Mouse (Mus musculus) liver, embryonic 15.5 days (tissue): ENCODE results near the gene Fibp. TPM values are rescaled to one million over a fixed set of nuclear protein-coding genes. Genes with fewer than 3 reads are reported as not detected.
"Not testable (repeated sequence)": the region's sequence is repeated elsewhere in the genome, so short reads cannot be mapped to it uniquely, and the experiment has no call there.

Experiments
- ATAC-seq: fragments of 200-750 bp; cut with Nextera tagmentation; 2 replicates; pipeline ENCODE4 v1.8.0; 2017; ENCODE audit warnings: moderate number of reproducible peaks, mild to moderate bottlenecking, moderate library complexity; ENCODE audit not compliant: insufficient read depth
- H3K27ac ChIP-seq: fragments of 300-500 bp; sonication (generic); replicated peaks from 2 replicates; pipeline ENCODE4 v1.5.1; 2015; ENCODE audit warnings: mild to moderate bottlenecking, inconsistent platforms
- H3K27me3 ChIP-seq: fragments of 300-500 bp; sonication (generic); 2 replicates; pipeline ENCODE4 v1.6.1; 2015; ENCODE audit warnings: mild to moderate bottlenecking, inconsistent platforms
- H3K36me3 ChIP-seq: fragments of 300-500 bp; sonication (generic); replicated peaks from 2 replicates; pipeline ENCODE4 v1.6.1; 2015; ENCODE audit warnings: moderate library complexity, mild to moderate bottlenecking, inconsistent platforms
- H3K4me1 ChIP-seq: fragments of 300-500 bp; sonication (generic); replicated peaks from 2 replicates; pipeline ENCODE4 v1.6.1; 2015; ENCODE audit warnings: inconsistent platforms
- H3K4me2 ChIP-seq: fragments of 300-500 bp; sonication (generic); 2 replicates; pipeline ENCODE4 v1.6.1; 2015; ENCODE audit warnings: moderate library complexity, mild to moderate bottlenecking, inconsistent platforms
- H3K4me3 ChIP-seq: fragments of 300-500 bp; sonication (generic); replicated peaks from 2 replicates; pipeline ENCODE4 v1.5.1; 2015; ENCODE audit warnings: mild to moderate bottlenecking, inconsistent platforms
- H3K9ac ChIP-seq: fragments of 300-500 bp; sonication (generic); 2 replicates; pipeline ENCODE4 v1.6.1; 2015; ENCODE audit warnings: moderate library complexity, mild to moderate bottlenecking, inconsistent platforms
- H3K9me3 ChIP-seq: fragments of 300-500 bp; sonication (generic); replicated peaks from 2 replicates; pipeline ENCODE4 v1.6.1; 2016; ENCODE audit warnings: inconsistent platforms
- WGBS: fragments of 180-500 bp; shearing (Covaris S2); methylation state at CpG from one replicate; pipeline ENCODE4 v1.1.7; 2015; ENCODE audit warnings: mixed read lengths; ENCODE audit not compliant: insufficient replicate concordance; 5-methylcytosine and 5-hydroxymethylcytosine counted together
- polyA plus RNA-seq: library from polyadenylated mRNA; unstranded; fragments of >200 nt; fragmentation: Nextera tagmentation; extraction: Ambion mirVana; gene quantifications from 2 replicates; pipeline ENCODE4 v1.2.1, GENCODE M21; 2015

Gene Fibp
- polyA plus RNA-seq, 1 experiment from 2014 or later: 25.3 TPM

GRCm38 (mm10) chr19:5481398-5481797 lies 21.0 kb downstream of the Fibp start:
- peaks cover 9% of the 10 kb centered on the region for H3K4me1 ChIP-seq

GRCm38 (mm10) chr19:5483386-5484359 lies 23.3 kb downstream of the Fibp start:
- Histone ChIP-seq H3K36me3 (peaks cover 33% of the 10 kb centered on the region), H3K4me3 (no peak overlapping the region), H3K9ac (no peak overlapping the region), H3K27me3 (no peaks in the 10 kb centered on the region), H3K4me2 (no peak overlapping the region), H3K27ac (no peak overlapping the region), H3K9me3 (no peaks in the 10 kb centered on the region), H3K4me1 (peaks cover 31% of the 10 kb centered on the region)
- ATAC-seq: no peak
- 80% methylated on average over 19 of the region's 19 CpGs for WGBS

More at GRCm38 (mm10) chr19:5481398-5481797, 21.0 kb downstream of the Fibp start:
- Histone ChIP-seq H3K36me3 (peaks cover 33% of the 10 kb centered on the region), H3K4me3 (no peak overlapping the region), H3K9ac (no peak overlapping the region), H3K27me3 (0 out of 2 replicates have a peak, but pooled peaks cover 7% of the 10 kb centered on the region), H3K4me2 (no peak overlapping the region), H3K9me3 (no peaks in the 10 kb centered on the region), H3K27ac (no peak overlapping the region)
- WGBS: 82% methylated on average over 10 of the region's 10 CpGs
- no peak for ATAC-seq

- Histone ChIP-seq H3K36me3 (peaks cover 33% of the 10 kb centered on the region), H3K4me1 (peaks cover 39% of the 10 kb centered on the region), H3K9me3 (no peaks in the 10 kb centered on the region), H3K27ac (no peak overlapping the region), H3K27me3 (no peaks in the 10 kb centered on the region), H3K9ac (no peak overlapping the region), H3K4me2 (no peak overlapping the region), H3K4me3 (no peak overlapping the region)
- 79% methylated on average over 5 of the region's 5 CpGs for WGBS
- no peak for ATAC-seq
These were observed 24.1 kb downstream of the Fibp start for GRCm38 (mm10) chr19:5484496-5484895.

GRCm38 (mm10) chr19:5485371-5485770 lies 25.0 kb downstream of the Fibp start:
- no peaks in the 10 kb centered on the region for H3K27me3 ChIP-seq
- peaks cover 33% of the 10 kb centered on the region for H3K36me3 ChIP-seq
- H3K4me1 ChIP-seq: peaks cover 46% of the 10 kb centered on the region
- no peak for ATAC-seq
- no peak overlapping the region for H3K4me2 ChIP-seq
- no peak overlapping the region for H3K4me3 ChIP-seq
- no peak overlapping the region for H3K9ac ChIP-seq
- H3K9me3 ChIP-seq: no peaks in the 10 kb centered on the region
- 89% methylated on average over 8 of the region's 8 CpGs for WGBS
- H3K27ac ChIP-seq: no peak overlapping the region

GRCm38 (mm10) chr19:5485821-5486220 lies 25.4 kb downstream of the Fibp start:
- WGBS: 79% methylated on average over 7 of the region's 7 CpGs
- peaks cover 33% of the 10 kb centered on the region for H3K36me3 ChIP-seq
- no peak overlapping the region for H3K9ac ChIP-seq
- no peak overlapping the region for H3K4me3 ChIP-seq
- no peak for ATAC-seq
- H3K4me2 ChIP-seq: no peak overlapping the region
- peaks cover 46% of the 10 kb centered on the region for H3K4me1 ChIP-seq
- H3K27ac ChIP-seq: no peak overlapping the region
- no peaks in the 10 kb centered on the region for H3K27me3 ChIP-seq
- no peaks in the 10 kb centered on the region for H3K9me3 ChIP-seq

- no peak overlapping the region for H3K4me2 ChIP-seq
These were observed 25.9 kb downstream of the Fibp start for GRCm38 (mm10) chr19:5486286-5486685.

GRCm38 (mm10) chr19:5486771-5487170 lies 26.4 kb downstream of the Fibp start:
- Histone ChIP-seq H3K9me3 (no peaks in the 10 kb centered on the region), H3K27ac (no peak overlapping the region; the same call in 1 of the 2 replicates), H3K9ac (peak overlapping the region; percentile 76; the same call in 1 of the 2 replicates), H3K27me3 (no peaks in the 10 kb centered on the region), H3K4me3 (peak overlapping the region; percentile 64), H3K4me1 (peaks cover 52% of the 10 kb centered on the region), H3K4me2 (peak overlapping the region; percentile 97), H3K36me3 (peaks cover 31% of the 10 kb centered on the region)
- ATAC-seq: no peak
- WGBS: 73% methylated on average over 4 of the region's 4 CpGs

More at GRCm38 (mm10) chr19:5486286-5486685, 25.9 kb downstream of the Fibp start:
- no peak for ATAC-seq
- Histone ChIP-seq H3K9ac (no peak overlapping the region), H3K9me3 (no peaks in the 10 kb centered on the region), H3K36me3 (peaks cover 33% of the 10 kb centered on the region), H3K27me3 (no peaks in the 10 kb centered on the region), H3K4me3 (no peak overlapping the region), H3K4me1 (peaks cover 49% of the 10 kb centered on the region), H3K27ac (no peak overlapping the region)
- WGBS: 82% methylated on average over 8 of the region's 8 CpGs

- Histone ChIP-seq H3K36me3 (peaks cover 37% of the 10 kb centered on the region), H3K27ac (peak within 1 kb of the TSS; percentile 99), H3K27me3 (no peaks in the 10 kb centered on the region), H3K4me1 (peaks cover 63% of the 10 kb centered on the region), H3K9ac (peak within 1 kb of the TSS; percentile 76), H3K9me3 (no peaks in the 10 kb centered on the region), H3K4me2 (peak within 1 kb of the TSS; percentile 97), H3K4me3 (peak within 1 kb of the TSS; percentile 64)
- peak; percentile 74 for ATAC-seq
- WGBS: under 1% methylated on average over 39 of the region's 39 CpGs
These were observed 27.5 kb downstream of the Fibp start, which contains the start of gene Mus81 for GRCm38 (mm10) chr19:5487768-5488550. Gene Mus81, minus strand, starts transcription at chr19:5488402.

- Histone ChIP-seq H3K9me3 (no peaks in the 10 kb centered on the region), H3K4me2 (peak overlapping the region; percentile 97), H3K36me3 (peaks cover 39% of the 10 kb centered on the region), H3K4me3 (peak overlapping the region; percentile 64), H3K27me3 (no peaks in the 10 kb centered on the region), H3K9ac (peak overlapping the region; percentile 76), H3K27ac (peak overlapping the region; percentile 99), H3K4me1 (peaks cover 58% of the 10 kb centered on the region)
- peak; percentile 73 for ATAC-seq
- WGBS: 0% methylated on average over 26 of the region's 26 CpGs
These were observed 28.6 kb downstream of the Fibp start for GRCm38 (mm10) chr19:5488878-5489571.

GRCm38 (mm10) chr19:5489721-5490120 lies 29.3 kb downstream of the Fibp start:
- H3K27ac ChIP-seq: peak overlapping the region; percentile 99

More at GRCm38 (mm10) chr19:5489721-5490120, 29.3 kb downstream of the Fibp start:
- not testable (repeated sequence) for H3K9me3 ChIP-seq, H3K27me3 ChIP-seq, ATAC-seq
- 29% methylated on average over 10 of the region's 10 CpGs for WGBS
- peak overlapping the region; percentile 97 for H3K4me2 ChIP-seq
- peak overlapping the region; percentile 97 for H3K4me3 ChIP-seq
- peaks cover 58% of the 10 kb centered on the region for H3K4me1 ChIP-seq
- H3K9ac ChIP-seq: peak overlapping the region; percentile 96
- H3K36me3 ChIP-seq: peaks cover 42% of the 10 kb centered on the region
